Mouse (Mus musculus) bone marrow, adult 2 months (tissue): ENCODE measurements at regions not wholly inside any gene's neighbourhood (a gene's known extent, or its start where the extent isn't known, plus 50 kb on each side); places are given as distances from the start of the nearest gene placed in this dataset.

Source experiments
- H3K27ac ChIP-seq: fragments of 200-500 bp; 2 replicates; pipeline ENCODE4 v1.5.1; 2012; ENCODE audit warnings: low read depth, mild to moderate bottlenecking, control low read depth, inconsistent platforms, low read length; ENCODE audit not compliant: control insufficient read depth, poor library complexity, insufficient read depth
- H3K4me1 ChIP-seq: fragments of 200-500 bp; 2 replicates; pipeline ENCODE4 v1.6.1; 2011; ENCODE audit warnings: low read length; ENCODE audit not compliant: control insufficient read depth, insufficient read depth
- H3K4me3 ChIP-seq: fragments of 200-500 bp; replicated peaks from 2 replicates; pipeline ENCODE3; 2011; ENCODE audit warnings: mild to moderate bottlenecking, low read depth, low read length, control low read depth; ENCODE audit not compliant: control insufficient read depth
- CTCF ChIP-seq: fragments of 200-500 bp; IDR thresholded peaks from 2 replicates; pipeline ENCODE4 v1.5.1; 2011; ENCODE audit warnings: low read length, control low read depth; ENCODE audit not compliant: control insufficient read depth, insufficient read depth
- POLR2A ChIP-seq: fragments of 200-500 bp; IDR thresholded peaks from 2 replicates; pipeline ENCODE4 v1.6.1; 2011; ENCODE audit warnings: low read depth, mild to moderate bottlenecking, control low read depth, low read length, borderline replicate concordance; ENCODE audit not compliant: control insufficient read depth
- WGBS: fragments of 180-500 bp; shearing (Covaris S2); methylation state at CpG from one replicate; pipeline ENCODE4 v1.1.7; 2018; 5-methylcytosine and 5-hydroxymethylcytosine counted together

DNA sequence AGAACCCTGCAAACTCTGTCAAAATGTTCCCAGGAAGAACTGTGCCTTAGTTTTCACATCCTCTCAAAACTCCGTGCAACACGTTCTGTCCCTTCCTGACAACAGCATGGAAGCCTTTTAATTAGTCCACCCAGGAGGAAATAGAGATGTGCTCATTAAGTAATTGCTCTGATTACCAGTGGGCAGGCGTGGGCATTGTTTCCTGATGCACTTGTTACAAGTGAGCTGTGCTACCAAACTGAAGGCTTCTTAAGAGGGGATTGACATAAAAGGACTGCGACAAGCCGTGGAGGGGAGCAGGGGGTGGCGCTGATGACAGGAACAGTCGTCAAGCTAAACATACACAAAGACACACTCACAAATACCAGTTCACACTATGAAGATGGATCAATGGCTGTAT, 192.1 kb upstream of the Veph1 start:
- 88% methylated on average over 7 of the region's 7 CpGs for WGBS
- no peak overlapping the region for H3K27ac ChIP-seq
- H3K4me3 ChIP-seq: no peak overlapping the region
- H3K4me1 ChIP-seq: peaks cover 4% of the 10 kb centered on the region
- TF ChIP-seq POLR2A: no peak

DNA sequence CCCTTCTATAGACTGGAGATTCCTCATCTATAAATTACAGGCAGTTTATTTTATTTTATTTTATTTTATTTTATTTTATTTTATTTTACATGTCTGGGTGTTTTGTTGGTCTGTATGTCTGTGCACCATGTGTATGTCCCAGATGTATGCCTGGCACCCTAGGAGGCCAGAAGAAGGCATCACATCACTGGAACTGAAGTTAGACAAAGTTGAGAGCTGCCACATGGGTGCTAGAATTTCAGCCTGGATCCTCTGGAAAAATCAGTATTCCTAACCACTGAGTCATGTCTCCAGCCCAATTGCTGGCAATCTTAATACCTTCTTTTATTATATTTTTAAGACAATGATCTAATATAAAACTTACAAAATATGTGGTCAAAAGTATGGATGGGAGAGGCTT, 190.0 kb upstream of the Veph1 start:
- Histone ChIP-seq H3K27ac (no peak overlapping the region), H3K4me3 (no peak overlapping the region)
- no peak for TF ChIP-seq POLR2A
- TF ChIP-seq CTCF: no peak

DNA sequence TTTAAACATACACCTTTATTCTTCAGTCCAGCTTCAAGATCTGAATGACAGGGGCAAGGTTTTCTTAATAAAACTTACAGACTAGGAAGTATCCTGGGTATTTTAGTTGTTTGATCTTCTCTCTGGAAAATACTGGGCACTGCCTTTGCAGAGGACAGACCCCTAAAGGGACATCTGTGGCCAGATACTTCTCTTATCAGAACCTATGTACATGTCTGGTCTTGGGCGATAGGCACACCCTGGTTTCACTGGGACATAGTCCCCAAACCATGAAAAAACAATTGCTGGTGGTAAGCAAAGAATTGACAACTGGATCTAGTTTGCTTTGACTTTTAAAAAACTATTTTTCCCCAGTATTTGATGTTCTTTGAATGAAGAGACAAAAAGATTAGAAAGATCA, 189.5 kb upstream of the Veph1 start:
- Histone ChIP-seq H3K4me3 (no peak overlapping the region), H3K4me1 (peaks cover 4% of the 10 kb centered on the region), H3K27ac (no peak overlapping the region)
- WGBS: 47% methylated on average over 1 of the region's 1 CpGs
- no peak for TF ChIP-seq CTCF
- TF ChIP-seq POLR2A: no peak

More for the DNA sequence above, 190.0 kb upstream of the Veph1 start:
- peaks cover 4% of the 10 kb centered on the region for H3K4me1 ChIP-seq

DNA sequence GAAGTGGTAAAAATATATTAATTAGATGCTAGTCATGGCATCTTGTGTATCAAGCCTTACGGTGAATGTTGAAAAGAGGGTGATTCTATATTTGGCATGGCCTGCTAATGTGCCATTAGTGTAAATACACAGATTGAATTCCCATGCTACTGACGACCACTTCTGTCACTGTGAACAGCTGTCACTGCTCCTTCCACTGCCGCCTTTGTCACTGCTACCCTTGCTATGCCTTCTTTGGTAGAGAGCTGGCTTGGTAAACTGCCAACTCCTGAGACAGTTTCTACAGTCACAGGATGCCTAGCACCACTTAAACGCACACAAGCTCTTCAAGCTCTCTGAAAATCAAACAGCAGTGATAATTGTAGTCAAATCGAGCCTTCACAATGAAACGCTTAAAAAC, 184.1 kb upstream of the Veph1 start:
- Histone ChIP-seq H3K4me1 (peaks cover 4% of the 10 kb centered on the region), H3K27ac (no peak overlapping the region), H3K4me3 (no peak overlapping the region)
- 42% methylated on average over 6 of the region's 6 CpGs for WGBS
- TF ChIP-seq POLR2A (no peak), CTCF (no peak)

DNA sequence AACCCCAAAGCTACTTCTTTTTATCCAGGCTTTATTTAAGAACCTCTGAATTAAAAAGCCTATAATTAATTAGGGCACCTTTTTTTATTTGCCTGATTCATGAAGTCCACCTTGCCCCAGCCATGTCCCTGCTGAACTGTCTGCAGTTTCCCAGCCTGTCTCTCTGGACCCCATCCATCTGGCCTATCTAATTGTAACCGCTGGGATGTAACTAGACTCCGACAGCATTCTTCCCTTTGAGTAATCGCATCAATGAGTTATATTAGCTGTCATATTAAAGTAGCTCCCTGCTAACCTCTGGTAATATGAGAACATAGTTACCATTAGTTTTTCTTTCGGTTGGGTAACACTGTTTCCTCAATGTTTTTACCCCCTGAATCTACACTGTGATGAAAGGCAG, 182.6 kb upstream of the Veph1 start:
- 87% methylated on average over 4 of the region's 4 CpGs for WGBS
- H3K4me1 ChIP-seq: no peaks in the 10 kb centered on the region
- H3K27ac ChIP-seq: no peak overlapping the region

DNA sequence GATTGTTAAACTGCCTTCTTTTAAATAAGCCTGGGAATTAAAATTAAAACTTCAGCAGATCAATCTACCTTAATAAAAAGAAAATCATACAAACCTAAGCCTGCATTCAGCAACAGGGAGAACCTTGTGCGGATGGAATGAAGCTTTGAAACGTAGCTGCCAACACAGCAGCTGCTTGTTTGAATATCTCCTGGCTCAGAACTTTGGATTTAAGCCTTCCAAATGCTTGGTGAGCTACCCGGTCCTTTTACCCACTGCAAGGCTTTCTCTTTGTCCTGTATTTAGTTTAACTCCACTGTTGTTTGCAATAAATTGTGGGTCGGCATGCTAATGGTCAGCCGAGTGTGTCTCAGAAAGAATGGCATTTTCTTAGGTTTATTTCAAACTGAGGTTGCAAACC, 169.7 kb upstream of the Veph1 start:
- H3K4me3 ChIP-seq: no peak overlapping the region
- WGBS: 86% methylated on average over 5 of the region's 5 CpGs

More for the DNA sequence above, 182.6 kb upstream of the Veph1 start:
- H3K4me3 ChIP-seq: no peak overlapping the region
- TF ChIP-seq POLR2A (no peak), CTCF (no peak)

DNA sequence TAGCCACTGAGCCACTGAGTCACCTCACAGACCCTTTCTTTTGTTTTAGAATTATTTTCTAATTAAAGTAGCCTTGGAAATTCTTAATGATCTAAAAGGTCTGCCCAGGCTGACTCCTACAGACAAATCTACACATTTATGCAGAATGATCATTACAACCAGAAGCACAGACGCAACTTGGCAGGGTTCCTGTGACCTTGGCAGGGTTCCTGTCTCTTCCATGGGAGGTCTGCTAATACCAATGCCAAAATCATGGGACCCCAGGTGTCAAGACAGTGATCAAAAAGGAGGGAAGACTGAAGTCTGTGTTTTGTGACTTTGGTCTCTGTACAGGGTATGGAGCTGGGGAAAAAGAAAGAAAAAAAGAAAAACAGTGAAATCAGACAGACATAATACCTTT, 168.7 kb upstream of the Veph1 start:
- no peaks in the 10 kb centered on the region for H3K4me1 ChIP-seq
- H3K27ac ChIP-seq: no peak overlapping the region
- no peak overlapping the region for H3K4me3 ChIP-seq
- no peak for TF ChIP-seq CTCF
- TF ChIP-seq POLR2A: no peak
- WGBS: 79% methylated on average over 1 of the region's 1 CpGs

More for the DNA sequence above, 169.7 kb upstream of the Veph1 start:
- no peak for TF ChIP-seq CTCF
- TF ChIP-seq POLR2A: no peak
- Histone ChIP-seq H3K27ac (no peak overlapping the region), H3K4me1 (no peaks in the 10 kb centered on the region)

DNA sequence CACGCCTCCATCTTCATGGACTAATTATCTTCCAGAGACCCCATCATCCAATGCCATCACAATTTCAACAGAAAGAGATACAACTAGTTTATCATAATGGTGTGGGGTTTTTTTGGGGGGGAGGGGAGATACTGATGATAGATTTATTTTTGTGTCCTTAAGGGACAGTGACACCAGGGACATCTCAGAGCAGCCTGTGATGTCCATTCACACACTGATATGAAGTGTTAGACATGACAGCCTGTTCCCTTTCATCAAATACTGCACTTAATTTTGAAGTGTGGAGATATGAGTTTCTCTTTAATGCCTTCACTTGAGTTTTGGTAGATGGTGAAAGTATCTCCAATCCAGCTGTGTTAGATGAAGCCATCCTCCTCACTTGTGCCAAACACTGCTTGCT, 165.7 kb upstream of the Veph1 start:
- TF ChIP-seq POLR2A: no peak
- TF ChIP-seq CTCF: no peak
- Histone ChIP-seq H3K27ac (no peak overlapping the region), H3K4me1 (no peaks in the 10 kb centered on the region), H3K4me3 (no peak overlapping the region)
- 80% methylated on average over 1 of the region's 1 CpGs for WGBS
